Mouse (Mus musculus) gastrocnemius, adult 8-10 months (tissue): ENCODE data around the gene Wnt3. TPM values are rescaled to one million over a fixed set of nuclear protein-coding genes. Genes with fewer than 3 reads are reported as not detected.

Source experiments
- DNase-seq, 2 experiments: peaks; one replicate each; pipeline ENCODE4 v3.0.0; 2022; ENCODE audit warnings: low spot score in 2 of 2
- total RNA-seq, 4 experiments: library from RNA; stranded (reverse); gene quantifications; 2 replicates each; pipeline ENCODE4 v1.2.4; 2022

The Wnt3 gene
- total RNA-seq, 4 experiments from 2014 or later = 0.07 to 0.09 TPM; not detected in 2

- no peak for DNase-seq
Measured at GRCm38 (mm10) chr11:103772505-103773386, 1.2 kb upstream of the Wnt3 start.

DNA sequence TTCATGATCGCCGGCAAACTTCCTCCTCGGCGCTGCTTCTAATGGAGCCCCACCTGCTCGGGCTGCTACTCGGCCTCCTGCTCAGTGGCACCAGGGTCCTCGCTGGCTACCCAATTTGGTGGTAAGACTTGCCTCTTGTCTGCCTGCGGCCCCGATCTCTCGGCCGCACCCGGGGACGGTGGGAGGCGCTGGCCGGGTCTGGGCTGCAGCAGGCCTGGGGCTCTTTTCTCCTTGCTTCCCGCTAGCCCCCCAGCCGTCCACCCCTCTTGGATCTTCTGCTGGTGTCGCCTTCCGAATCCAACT is 229 bp downstream of the Wnt3 start:
- DNase-seq = no peak

DNA sequence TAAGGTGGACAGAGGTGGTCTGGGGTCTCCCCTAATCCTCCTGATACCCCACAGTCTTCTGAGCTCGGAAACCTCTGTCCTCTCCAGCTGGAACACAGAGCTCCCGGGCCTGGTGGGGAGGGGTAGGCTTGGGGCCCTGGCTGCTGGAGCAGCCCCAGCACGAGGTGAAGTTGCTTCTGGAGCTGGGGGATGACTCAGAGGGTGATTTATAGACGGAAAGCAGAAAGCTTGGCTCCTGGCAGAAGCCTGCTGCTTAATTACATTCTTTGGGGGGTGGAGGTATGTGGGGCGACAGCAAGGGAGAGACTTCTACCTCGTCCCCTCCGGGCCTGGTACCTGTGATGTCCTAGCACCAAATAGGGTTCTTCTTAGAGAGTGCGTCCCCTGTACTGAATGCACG is 6.2 kb downstream of the Wnt3 start:
- DNase-seq = no peak

DNA sequence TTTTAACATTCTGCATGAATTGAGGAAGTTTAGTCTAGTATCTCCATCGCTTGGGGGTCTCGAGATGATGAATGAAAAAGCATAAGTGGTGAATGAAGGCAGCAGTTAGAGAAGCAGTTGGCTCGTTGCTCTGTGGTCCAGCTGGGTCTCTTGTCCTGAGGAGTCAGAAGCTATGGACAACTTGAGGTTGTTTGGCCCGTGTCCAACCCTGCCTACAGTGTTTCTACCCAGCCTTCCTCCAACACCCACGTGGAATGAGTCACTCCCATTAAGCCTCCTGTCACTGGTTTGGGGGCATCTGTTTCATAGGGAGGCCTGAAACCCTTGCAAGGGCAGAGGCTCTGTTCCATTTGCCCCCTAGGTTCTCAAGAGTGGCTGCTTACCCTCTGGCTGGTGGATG is 16.0 kb downstream of the Wnt3 start:
- no peak for DNase-seq

DNA sequence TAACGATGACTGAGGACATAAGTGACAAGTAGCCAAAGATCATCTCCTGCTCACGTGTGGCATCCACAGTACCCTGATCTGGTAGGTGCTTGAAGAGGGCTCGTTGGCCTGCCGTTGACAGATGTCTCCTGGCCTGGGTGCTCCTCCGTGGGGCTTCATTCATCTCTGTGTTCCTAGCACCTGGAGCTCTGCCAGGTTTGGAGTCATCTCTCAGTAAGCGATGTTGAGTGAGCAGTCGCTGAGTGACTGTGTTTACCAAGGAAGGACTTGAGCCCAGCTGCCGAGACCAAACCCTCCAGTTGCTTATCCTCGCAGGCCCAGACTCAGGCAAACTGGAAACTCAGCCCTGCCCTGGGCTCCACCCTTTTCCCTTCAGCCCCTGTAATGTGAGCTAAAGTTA is 27.2 kb downstream of the Wnt3 start:
- no peak for DNase-seq

DNA sequence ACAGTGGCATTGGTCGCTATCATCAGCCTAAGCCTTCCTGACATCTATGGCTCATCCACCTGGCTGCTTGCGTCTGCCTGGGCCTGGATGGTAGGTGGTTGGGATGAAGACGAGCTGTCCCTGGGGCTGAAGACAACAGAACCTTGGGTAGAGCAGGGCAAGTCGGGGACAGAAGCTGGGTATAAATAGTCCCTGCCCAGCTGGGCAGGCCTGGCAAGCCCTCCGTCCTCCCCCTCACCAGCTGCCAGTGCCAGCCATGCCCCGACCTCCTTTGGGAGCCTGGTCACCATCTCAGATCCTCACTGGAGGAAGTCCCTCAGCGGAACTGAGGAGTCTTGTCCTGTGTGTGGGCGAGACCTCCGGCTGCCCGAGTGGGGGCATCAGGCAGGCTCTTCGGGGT is 30.2 kb downstream of the Wnt3 start:
- no peak for DNase-seq

- DNase-seq = no peak
Measured at GRCm38 (mm10) chr11:103804804-103805203, 30.9 kb downstream of the Wnt3 start.

- no peak for DNase-seq
Measured at GRCm38 (mm10) chr11:103807966-103808365, 34.0 kb downstream of the Wnt3 start.

DNA sequence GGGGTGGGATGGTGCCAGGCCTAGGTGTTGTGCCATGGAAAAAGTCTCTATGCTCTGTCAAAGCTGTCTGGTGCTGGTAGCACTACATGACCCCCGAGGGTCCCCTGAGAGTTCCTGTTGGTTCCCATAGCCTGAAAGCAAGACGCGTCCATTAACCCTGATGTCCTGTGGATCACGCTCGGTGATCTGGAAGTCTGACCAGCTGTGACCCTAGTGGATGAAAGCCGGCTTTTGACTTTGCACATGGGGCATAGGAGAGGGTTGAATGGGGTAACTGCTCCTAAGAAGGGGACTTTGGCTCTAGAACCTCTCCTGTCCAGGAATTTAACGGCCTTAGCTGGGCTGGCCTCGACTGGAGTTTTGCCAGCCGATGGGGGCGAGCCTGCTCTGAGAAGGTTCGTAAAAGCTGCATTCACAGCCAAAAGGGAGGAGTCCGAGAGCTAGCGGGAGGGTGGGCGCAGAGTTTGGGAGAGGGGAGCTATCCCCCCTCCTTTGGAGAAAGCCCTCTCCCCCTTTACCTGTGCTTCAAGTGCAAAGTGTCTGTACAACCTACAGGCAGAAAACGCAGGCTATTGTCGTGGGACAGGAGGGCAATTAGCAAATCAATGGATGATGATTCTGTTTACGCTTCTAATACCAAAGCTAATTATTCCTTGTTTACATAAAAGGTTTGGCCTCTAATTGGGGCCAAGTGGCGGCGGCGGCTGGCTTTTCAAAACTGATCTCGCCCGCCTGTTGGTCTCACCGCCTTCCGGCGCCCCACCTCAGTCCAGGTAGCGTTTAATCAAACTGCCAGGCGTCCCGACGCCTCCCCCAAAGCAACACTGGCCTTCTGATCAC is 35.0 kb downstream of the Wnt3 start:
- DNase-seq = no peak

GRCm38 (mm10) chr11:103809611-103810598 is 36.0 kb downstream of the Wnt3 start:
- peak; percentile 12 to 43 for DNase-seq

GRCm38 (mm10) chr11:103810631-103811030 is 36.7 kb downstream of the Wnt3 start:
- no peak for DNase-seq

DNA sequence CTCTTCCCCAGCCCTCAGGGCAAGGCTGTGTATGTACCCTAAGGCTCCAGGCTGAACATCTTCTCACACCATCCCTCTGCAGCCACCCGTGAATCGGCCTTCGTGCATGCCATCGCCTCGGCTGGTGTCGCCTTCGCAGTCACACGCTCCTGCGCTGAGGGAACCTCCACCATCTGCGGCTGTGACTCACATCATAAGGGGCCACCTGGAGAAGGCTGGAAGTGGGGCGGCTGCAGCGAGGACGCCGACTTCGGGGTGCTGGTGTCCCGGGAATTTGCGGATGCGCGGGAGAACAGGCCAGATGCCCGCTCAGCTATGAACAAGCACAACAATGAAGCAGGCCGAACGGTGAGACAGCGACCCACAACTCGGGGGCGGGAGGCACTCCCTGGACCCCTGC is 37.3 kb downstream of the Wnt3 start:
- no peak for DNase-seq

GRCm38 (mm10) chr11:103814808-103815207 is 40.9 kb downstream of the Wnt3 start:
- DNase-seq = no peak

GRCm38 (mm10) chr11:103815986-103816385 is 42.0 kb downstream of the Wnt3 start:
- no peak for DNase-seq

GRCm38 (mm10) chr11:103816719-103817118 is 42.8 kb downstream of the Wnt3 start:
- no peak for DNase-seq

DNA sequence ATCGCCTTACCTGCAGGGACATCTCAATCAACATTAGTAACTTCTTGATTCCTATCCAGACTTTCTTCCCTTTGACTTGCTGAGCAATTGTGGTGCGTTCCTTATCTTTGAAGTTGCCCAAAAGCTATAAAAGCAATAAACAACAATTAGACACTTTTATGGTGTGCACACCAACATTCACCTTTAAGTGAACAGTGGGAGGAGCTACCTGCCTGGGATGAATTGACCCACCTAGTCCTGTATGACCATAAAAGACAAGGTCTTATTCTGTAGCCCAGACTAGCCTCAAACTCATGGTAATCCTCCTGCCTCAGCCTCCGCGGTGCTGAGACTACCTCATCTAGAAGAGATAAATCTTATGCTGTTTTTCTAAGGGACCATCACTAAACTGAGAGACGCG is 53.3 kb downstream of the Wnt3 start:
- no peak for DNase-seq

- no peak for DNase-seq
Measured at GRCm38 (mm10) chr11:103828866-103829265, 54.9 kb downstream of the Wnt3 start.

DNA sequence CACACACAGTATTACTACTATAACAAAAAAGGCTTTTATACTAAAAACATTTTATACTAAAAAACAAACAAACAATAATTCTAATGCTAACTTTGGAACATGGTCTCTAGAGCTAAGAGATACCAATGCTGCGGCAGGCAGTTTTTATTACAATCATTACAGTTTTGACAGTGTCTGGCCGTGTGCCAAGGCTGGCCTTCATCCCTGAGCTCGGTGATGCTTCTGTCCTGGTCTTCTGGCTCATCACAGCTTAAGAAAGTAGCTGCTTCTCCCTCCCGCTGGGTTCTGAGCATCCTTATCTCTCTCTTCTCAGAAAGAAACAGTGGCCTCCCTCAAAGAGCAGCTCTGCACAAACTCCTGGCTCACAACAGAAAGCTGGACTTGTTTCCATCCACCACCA is 56.0 kb downstream of the Wnt3 start:
- DNase-seq = no peak

DNA sequence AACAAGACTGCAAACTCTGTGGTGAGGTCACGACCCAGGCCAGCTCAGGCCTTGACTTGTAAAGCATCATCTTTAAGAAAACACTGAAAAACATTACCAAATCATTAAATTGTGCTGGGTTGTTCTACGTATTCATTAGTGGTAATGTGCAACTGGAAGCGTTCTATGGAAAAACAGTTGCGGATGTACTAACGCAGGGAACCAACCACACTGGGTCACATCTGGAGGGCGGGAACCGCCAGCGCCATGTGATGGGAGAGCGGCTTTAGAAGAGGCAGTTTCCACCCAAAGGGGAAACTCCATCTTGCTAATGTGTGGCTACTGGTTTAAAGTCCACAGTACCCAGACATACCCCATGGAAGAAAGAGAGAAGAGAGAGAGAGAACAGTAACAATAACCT is 56.5 kb downstream of the Wnt3 start:
- no peak for DNase-seq

GRCm38 (mm10) chr11:103831766-103832165 is 57.8 kb downstream of the Wnt3 start:
- DNase-seq = no peak

DNA sequence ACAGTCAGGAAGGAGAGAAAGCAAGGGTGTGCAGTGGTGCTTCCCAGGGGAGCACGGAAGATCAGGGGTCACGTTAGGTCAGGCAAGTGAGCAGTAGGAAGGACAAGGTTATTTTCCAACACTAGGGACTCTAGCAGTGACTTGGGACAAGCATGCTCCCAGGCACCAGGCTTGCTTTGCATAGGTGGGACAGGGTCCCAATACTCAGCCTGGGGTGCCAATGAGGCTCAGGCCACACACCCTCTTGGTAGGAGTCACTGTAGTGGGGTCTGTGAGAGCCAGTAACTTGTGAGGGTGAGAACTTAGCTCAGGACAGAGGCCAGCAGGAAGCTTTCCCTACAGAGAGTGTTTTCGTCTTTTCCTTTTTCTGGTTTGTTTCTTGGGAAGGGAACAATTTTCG is 58.4 kb downstream of the Wnt3 start:
- DNase-seq = no peak

GRCm38 (mm10) chr11:103838955-103839354 is 65.0 kb downstream of the Wnt3 start:
- no peak for DNase-seq
